Mouse (Mus musculus): ENCODE results near the gene Sh3bgrl2.

GRCm38 (mm10) chr9:83563808-83564549 is 15.9 kb downstream of the Sh3bgrl2 start:
- no peak for TF ChIP-seq CTCF (IDR thresholded peaks at IDR 0.05; ENCODE audit: insufficient read depth, low read length)
- TF ChIP-seq POLR2A (IDR thresholded peaks at IDR 0.05; ENCODE audit: borderline replicate concordance, extremely low read depth, low read depth, low read length) = no peak

Data from lung, adult 2 months (tissue).